Mouse (Mus musculus) G1E (cell line): Measurements from ENCODE around the gene Cacna1c.

Experiments used
- CTCF ChIP-seq: IDR thresholded peaks from 2 replicates; pipeline ENCODE4 v1.5.1; 2012; ENCODE audit warnings: low read depth, low read length, inconsistent platforms, mixed read lengths
- GATA1 ChIP-seq: IDR thresholded peaks from 2 replicates; pipeline ENCODE4 v1.6.1; 2012; ENCODE audit warnings: borderline replicate concordance, low read length, inconsistent platforms, mixed read lengths
- POLR2AphosphoS5 ChIP-seq: IDR thresholded peaks from 2 replicates; pipeline ENCODE4 v1.6.1; 2012; ENCODE audit warnings: low read depth, low read length, inconsistent platforms; ENCODE audit not compliant: insufficient replicate concordance
- TAL1 ChIP-seq: conservative IDR thresholded peaks from 2 replicates; pipeline ENCODE4 v1.6.1; 2012; ENCODE audit warnings: low read depth, low read length, inconsistent platforms, mixed read lengths

DNA sequence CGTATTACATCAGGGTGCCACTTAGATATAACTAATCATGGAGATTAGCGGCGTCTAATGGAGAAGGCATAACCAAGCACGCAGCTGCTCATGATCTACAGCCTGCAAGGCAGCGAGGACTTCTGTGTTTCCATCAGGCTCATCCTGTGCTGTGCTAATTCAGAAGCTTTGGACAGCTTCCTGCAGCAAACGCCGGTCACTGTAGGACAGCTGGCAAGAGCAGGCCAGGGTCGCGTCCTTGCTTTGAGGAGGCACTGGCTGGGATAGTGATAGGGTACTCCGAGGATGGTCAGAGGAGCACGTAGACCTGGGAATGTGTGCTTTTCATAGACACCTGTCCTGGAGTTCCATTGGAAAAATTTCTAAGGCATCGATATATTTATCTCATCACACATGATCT is 551.4 kb downstream of the Cacna1c start:
- TF ChIP-seq POLR2AphosphoS5 (no peak), CTCF (no peak), GATA1 (no peak), TAL1 (no peak)
